Mouse (Mus musculus) 3134 (cell line): ENCODE data around the gene Ypel5.

ENCODE experiments used
- DNase-seq: peaks from one replicate; pipeline ENCODE4 v3.0.0-alpha.2; 2011; ENCODE audit warnings: low spot score; ENCODE audit not compliant: insufficient read length; ENCODE audit errors: extremely low read depth

Gene Ypel5

DNA sequence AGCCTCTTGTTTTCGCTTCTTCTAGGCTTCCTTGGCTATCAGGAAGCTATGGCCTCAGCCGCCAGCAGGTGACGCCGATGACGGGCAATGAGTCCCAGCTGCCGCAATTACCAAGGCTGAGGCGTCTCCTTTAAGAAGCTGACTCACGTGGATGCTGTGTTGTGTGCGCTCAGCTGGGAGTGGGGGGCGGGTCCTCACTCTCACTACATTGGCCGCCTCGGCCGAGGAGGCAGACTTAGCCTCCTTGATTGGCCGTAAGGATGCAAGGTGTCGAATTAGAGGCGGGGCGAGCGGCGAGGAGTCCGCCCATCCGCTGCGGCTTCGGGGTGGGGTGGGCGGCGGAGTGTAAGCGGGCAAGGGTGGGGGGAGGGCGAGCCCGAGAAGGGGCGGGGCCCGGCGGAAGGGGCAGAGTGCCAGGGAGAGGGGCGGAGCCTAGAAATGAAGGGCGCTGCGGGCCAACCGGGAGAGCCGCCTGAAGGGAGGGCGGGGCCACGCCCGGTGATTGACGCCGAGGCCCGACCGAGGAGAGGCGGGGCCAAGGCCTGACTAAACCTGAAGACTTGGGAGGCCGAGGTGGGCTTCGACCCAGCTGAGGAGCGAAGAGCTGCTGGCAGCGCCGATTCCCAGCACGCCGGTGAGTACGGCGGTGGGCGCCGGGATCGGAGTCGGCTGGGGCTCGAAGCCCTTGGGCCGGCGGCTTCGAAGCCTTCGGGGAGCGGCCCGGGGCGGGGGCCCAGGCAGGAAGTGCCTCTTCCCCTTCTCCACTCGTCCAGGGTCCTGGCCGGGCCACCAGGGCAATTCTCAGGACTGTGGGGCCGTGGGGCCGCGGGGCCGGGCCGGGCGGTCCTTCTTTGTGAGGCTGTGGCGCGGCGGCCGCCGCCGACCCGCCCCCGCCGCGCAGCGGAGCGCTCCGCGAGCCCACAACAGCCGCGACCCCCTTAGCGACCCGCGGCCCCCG, at the start of gene Ypel5:
Gene Ypel5 (plus strand): TSS at position 296 of the 958 bp plus-strand sequence.
- DNase-seq: peak; percentile 100

- no peak for DNase-seq
Measured at GRCm38 (mm10) chr17:72787886-72788436, 48.3 kb upstream of the Ypel5 start.

DNA sequence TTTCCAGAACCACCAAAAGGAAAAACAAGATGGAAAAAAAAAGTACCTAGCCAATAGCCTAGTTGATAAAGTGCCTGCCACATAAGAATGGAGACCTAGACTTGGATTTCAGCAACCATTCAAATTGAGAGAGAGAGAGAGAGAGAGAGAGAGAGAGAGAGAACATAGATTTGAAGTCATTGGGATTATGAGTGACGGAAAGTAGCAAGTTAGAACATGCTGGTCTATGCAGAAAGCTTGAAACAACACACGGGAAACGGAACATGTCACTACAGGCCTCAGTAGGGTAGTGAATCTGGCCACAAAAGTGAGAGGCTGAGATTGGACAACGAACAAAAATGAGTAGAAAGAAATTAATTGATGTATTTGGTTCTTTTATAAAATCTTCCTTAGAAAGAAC, 43.0 kb upstream of the Ypel5 start:
- DNase-seq: no peak

- DNase-seq: no peak
Measured at GRCm38 (mm10) chr17:72794660-72795059, 41.6 kb upstream of the Ypel5 start.

DNA sequence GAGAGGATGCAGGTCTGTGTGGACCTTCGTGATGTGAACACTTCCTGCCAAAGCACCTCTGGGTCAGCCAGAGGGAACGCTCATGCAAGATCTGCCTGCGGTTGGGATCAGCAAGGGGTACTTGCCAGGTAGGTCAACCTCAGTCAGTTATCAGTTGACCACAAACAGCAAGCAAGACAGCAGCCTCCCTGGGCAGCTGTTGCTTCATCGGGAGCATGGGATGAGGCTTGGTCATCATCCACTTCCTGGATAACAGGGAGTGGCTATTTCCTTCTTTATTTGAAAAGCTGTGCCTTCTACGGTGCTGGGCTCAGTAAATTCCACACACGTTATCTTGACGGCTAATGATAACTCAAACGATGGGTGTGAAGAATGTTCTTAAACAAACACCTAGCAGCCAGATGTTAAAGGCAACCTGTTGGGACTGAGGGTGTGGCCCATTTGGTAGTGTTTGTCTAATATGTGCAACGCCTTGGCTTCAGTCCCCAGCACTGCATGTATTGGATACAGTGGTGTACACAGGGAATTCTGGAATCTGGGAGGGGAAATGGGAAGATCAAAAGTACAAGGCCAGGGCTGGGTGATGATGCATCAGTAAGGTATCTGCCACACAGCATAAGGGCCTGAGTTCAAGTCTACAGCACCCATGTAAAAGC, 40.7 kb upstream of the Ypel5 start:
- DNase-seq: no peak

DNA sequence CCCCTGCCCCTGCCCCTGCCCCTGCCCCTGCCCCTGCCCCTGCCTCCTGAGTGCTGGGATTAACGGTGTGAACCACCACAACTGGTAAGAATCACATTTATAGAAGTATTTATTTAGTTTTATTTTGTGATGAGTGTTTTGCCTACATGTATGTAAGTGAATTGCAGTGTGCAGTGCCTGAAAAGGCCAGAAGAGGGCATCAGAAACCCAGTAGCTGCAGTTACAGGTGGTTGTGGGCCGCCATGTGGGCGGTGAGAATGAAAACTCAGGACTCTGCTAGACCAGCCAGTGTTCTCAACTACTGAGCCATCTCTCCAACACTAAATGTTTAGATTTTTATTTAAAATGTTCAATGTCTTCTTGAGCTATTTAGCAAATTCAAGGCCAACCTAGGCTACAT, 39.7 kb upstream of the Ypel5 start:
- no peak for DNase-seq

DNA sequence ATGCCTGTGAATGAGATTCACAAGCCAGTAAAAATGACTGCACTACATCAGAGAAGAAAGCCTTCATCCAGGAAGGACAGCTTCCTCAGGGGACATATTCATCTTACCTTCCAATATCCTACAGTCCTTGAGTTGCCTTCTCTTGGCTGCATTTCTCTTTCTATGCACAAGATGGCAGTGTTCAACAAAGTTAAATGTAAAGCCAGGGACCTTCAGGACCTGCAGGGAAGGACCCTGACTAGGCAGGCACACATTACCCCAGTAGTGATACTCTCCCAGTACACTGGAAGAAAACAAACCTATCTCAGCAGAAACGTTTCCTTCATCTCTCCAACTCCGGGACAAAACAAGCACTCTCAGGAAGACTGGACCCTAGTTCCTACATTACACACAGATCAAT, 38.4 kb upstream of the Ypel5 start:
- DNase-seq: peak; percentile 24

DNA sequence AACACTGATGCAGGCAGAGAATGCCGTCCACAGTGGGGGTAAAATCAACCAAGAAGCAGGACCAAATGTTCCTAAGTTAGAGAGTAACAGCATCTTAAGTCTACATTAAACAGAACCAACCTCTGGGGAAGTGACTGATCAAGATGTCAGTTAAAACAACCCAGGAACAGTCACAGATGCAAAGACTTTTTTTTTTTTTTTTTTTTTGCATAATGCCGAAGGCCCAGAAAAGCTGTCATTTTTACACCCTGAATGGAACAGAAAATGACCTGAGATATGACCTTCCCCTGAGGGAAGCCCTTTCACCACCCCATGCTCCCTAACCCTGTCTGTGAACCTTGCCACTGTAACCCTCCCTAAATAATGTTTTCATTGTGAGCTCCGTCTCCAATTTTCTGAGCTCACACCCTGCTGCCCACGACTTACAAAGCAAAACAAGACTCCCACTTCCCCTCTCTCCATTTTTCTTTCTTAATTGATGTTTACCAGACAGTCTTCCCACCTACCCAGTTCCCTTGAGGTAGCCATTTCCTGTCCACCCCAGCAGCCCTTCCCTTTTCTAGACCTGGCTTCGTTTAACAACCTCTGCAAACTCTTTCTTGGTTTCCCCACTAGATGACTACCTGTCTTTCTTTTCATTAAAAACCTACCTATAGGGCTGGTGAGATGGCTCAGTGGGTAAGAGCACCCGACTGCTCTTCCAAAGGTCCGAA, 26.2 kb upstream of the Ypel5 start:
- no peak for DNase-seq

DNA sequence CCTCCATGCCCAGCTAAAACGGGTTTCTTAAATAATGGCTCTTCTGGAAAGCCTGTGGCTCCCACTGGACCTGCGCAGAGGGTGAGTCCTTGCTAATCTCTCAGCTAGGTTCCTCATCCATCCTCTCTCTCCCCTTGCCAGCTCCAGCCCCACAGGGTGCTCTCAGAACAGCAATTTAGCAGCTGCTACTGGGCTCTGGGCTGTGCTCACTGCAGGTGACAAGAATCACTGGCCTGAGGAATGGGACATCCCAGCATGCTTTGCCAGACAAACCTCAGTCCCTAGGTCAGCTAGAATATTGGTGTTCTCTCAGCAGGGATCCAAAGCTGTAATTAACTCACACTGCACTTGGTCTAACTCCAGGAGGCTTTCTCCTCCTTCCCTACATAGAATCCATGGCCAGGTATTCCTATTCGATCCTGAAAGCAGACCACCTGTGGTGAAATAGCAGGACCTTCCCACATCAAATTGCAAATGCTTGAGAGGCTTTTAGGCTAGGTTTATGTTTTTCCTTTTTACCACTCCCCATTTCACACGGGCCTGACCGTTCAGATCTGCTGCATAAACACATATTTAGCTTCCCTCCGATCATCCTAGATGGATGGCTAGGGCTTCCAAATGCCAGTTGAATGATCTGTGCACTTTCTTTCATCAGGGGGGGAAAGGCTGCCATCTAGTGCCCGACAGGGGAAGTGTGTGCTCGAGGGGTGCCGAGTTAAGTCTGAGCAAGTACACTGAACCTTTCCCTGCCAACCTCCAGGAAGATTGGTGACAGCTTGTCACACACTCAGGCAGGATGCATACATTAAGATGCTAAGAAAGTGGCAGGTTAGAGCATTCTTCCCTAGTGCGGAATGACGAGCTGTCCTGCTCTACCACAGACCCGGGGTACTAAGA, 22.6 kb upstream of the Ypel5 start:
- DNase-seq: peak; percentile 24

DNA sequence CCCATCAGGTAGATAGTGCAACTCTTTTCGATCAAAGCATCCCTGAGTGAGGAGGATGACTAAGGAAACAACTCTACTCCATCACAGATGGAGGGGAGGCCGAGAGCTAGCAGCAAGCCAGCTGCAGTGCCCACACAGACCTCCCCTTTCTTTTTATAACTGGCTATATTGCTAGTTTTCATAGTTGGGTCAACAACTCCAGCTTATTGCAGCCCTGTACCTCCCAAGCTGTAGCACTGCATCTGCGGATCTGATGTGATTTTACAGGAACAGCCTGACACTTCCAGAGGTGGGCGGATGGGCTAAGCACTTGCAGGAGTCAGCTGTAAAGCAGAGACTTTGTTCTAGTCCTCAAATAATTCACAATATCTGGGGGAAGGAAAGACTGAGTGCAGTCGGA, 18.7 kb upstream of the Ypel5 start:
- DNase-seq: no peak

- DNase-seq: no peak
Measured at GRCm38 (mm10) chr17:72819714-72820113, 16.5 kb upstream of the Ypel5 start.

DNA sequence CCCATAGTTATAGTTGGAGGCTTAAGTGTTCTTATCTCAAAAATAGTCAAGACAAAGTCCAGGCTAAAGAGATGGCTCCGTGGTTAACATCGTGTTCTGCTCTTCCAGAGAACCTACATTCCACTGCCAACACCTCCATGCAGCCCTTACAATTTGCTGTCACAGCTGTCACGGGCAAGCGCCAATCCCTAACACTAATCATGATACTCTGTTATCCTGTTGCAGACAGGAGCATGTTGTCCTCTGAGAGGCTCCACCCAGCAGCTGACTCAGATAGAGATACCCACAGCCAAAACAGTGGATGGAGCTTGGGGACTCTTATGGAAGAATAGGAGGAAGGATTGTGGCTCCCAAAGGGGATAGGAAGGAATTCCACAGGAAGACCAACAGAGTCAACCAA, 15.8 kb upstream of the Ypel5 start:
- no peak for DNase-seq

DNA sequence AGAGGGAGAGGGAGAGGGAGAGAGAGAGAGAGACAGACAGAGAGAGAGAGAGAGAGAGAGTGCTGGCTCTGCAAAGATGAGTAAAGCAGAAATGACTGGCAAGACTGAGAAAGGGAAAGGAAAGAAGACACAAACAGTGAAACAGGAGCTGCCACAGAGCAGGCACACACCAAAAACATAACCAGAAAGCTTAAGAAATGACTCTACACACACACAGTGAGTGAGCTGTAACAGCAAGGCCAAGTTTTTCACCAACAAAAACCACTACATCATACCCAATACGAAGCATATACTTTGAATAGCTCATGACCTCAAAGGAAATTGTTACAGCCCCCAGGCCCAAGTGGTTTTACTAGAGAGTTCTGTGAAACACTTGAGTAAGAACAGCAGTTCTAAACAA, 14.3 kb upstream of the Ypel5 start:
- DNase-seq: no peak

GRCm38 (mm10) chr17:72826916-72827534, 9.2 kb upstream of the Ypel5 start:
- no peak for DNase-seq

- peak; percentile 7 for DNase-seq
Measured at GRCm38 (mm10) chr17:72828027-72828678, 8.1 kb upstream of the Ypel5 start.

DNA sequence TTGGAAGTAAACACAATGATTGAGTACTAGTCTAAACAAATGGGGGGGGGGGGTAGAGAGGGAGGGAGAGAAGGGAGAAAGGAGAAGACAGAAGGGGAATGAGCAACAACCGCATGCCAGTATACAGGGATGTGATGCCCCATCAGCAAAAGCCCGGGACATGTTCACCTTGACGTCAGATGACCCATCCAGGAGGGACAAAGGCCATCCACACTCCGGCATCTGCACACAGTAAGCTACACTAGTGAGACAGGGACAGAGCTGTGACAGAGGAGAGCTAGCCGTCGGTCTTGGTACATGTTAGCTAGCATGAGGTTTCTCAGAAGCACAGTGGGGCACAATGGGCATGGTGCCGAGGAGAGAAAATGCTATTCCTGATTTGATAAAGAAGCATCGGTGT, 7.6 kb upstream of the Ypel5 start:
- no peak for DNase-seq

DNA sequence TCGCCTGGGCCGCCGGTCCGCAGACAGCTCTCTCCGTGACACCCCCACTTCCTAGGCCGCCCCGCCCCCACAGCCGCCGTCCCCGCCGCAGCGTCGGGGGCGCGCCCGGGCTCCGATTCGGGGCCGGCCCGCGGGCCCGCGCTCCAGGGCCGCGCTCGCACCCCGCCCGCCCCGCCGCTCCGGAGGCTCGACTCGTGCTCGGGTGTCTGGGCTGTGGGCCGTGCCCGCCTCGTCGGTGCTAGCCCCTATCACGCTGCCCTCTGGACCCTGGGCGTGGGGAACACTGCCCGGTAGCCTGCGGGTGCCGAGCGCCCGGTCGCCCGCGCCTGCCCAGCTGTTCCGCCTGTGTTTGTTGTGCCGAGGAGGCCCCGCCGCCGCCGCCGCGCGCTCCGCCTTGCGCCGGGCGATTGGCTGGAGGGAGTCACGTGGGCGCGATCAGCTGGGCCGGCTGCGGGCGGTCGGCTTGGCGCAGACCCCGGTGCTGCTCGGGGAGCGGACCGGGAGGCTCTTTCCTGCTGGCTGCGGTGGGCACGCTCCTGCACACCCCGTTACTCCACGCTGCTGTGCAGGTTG, 973 bp downstream of the Ypel5 start:
- DNase-seq: peak; percentile 92

GRCm38 (mm10) chr17:72837824-72838474, 1.7 kb downstream of the Ypel5 start:
- DNase-seq: peak; percentile 13
